Mouse (Mus musculus): ENCODE measurements around the gene Tmem163. TPM values are rescaled to one million over a fixed set of nuclear protein-coding genes. Genes with fewer than 3 reads are reported as not detected.

Gene Tmem163
- total and polyA plus RNA-seq, 3 experiments, result 4.5 to 10.0 (median 8.1) TPM

DNA sequence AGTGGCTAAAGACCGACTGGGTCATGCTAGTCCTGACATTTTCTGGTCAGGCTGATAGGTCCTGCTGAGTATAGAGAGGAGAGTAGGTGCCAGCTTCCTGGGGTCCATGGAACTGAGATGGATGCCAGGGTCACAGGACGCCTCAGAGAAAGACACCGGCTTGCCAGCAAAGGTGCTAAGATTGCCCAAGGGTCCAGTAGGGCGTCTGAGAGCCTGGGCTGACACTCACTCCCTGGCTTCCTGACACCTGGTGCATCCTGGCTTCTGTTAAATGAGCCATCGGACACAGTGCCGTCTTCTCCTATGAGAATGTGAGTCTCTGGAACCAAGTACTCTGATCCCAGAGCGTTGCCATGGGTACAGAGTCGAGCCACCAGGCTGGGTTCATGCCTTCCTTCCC, 170.4 kb downstream of the Tmem163 start:
- Histone ChIP-seq H3K79me2 (replicated peaks; ENCODE audit: control insufficient read depth, extremely low read depth, insufficient read depth, poor library complexity, severe bottlenecking) (no peaks in the 10 kb centered on the region), H3K9me3 (replicated peaks; ENCODE audit: low read length) (no peaks in the 10 kb centered on the region), H3K9ac (ENCODE audit: insufficient read depth, low read depth) (no peak overlapping the region), H3K27me3 (replicated peaks) (no peaks in the 10 kb centered on the region), H3K27ac (ENCODE audit: insufficient read depth, low read depth) (no peak overlapping the region), H3K4me1 (ENCODE audit: control insufficient read depth in 1 of 2, insufficient read depth in 2 of 2) (peaks cover 23 to 56% of the 10 kb centered on the region in 2 experiments), H3K4me3 (replicated peaks in 1 of 3; ENCODE audit: low read depth in 2 of 3, low read length in 2 of 3, poor library complexity in 1 of 3) (no peak overlapping the region), H3K4me2 (ENCODE audit: insufficient read depth, low read depth, poor library complexity, severe bottlenecking) (no peak overlapping the region), H3K36me3 (replicated peaks in 1 of 2; ENCODE audit: control insufficient read depth in 1 of 2, insufficient read depth in 1 of 2, low read length in 1 of 2) (no peaks in the 10 kb centered on the region)
- DNase-seq (ENCODE audit: extremely low read depth), result no peak
- dilution Hi-C loops (cut with MboI; ENCODE audit: extremely low pct_ligation_motif_present, extremely low pct_unique_long_range_greater_than_20kb, low sequenced_read_pairs) (no loop called here), in situ Hi-C loops (cut with MboI; ENCODE audit: low pct_ligation_motif_present, low pct_unique_long_range_greater_than_20kb, low sequenced_read_pairs) (loop anchor here (10.0 kb wide), 1 partner anchor 96 kb away; no protein-coding TSS in a partner anchor)
- TF ChIP-seq CTCF (conservative IDR thresholded peaks at IDR 0.05 in 1 of 2, IDR thresholded peaks at IDR 0.05 in 1 of 2; ENCODE audit: low read depth in 2 of 2, low read length in 2 of 2), result no peak
- no peak for TF ChIP-seq MXI1 (IDR thresholded peaks at IDR 0.05; ENCODE audit: low read depth, low read length)
- no peak for TF ChIP-seq BHLHE40 (IDR thresholded peaks at IDR 0.05; ENCODE audit: low read depth, low read length)
- no peak for TF ChIP-seq UBTF (IDR thresholded peaks at IDR 0.05; ENCODE audit: low read depth, low read length)
- TF ChIP-seq MEF2A (IDR thresholded peaks at IDR 0.05; ENCODE audit: borderline replicate concordance, low read depth, low read length), result no peak
- TF ChIP-seq IRF4 (IDR thresholded peaks at IDR 0.05; ENCODE audit: low read depth, low read length), result no peak

DNA sequence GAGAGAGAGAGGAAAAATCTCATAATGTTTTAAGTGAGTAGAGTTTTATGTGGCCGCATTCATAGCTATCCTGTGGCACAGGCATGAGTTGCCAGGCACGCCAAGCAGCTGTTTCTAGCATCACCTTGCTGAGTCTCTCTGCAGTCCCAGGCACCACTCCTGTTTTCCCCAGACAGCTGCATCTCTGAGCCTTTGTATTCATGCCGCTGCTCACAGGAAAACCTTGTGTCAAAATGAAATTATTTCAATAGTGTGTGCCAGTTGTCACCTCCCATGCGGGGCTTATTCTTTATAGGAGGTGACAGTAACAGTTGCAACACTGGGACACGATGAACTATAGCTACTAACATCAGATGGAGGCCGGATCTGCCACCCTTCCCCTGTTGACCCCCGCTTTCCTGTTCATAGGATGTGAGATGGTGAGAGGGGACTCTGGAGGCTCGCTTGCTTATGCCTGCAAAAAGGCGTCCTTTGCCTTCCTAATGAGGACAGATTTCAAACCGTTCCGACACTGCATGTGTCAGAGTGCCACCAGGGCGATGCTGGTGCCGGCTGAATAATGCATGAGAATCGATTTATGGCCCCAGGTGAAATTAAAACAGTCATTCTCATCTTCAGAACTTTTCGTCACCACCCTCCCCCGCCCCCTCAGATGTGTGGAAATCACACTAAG, 171.1 kb downstream of the Tmem163 start:
- no peaks in the 10 kb centered on the region for H3K79me2 ChIP-seq (replicated peaks; ENCODE audit: control insufficient read depth, extremely low read depth, insufficient read depth, poor library complexity, severe bottlenecking)
- H3K9me3 ChIP-seq (replicated peaks; ENCODE audit: low read length), result no peaks in the 10 kb centered on the region
- DNase-seq (ENCODE audit: extremely low read depth), result no peak
- H3K27ac ChIP-seq (ENCODE audit: insufficient read depth, low read depth), result no peak overlapping the region
- no peak overlapping the region for H3K4me3 ChIP-seq (replicated peaks in 1 of 3; ENCODE audit: low read depth in 2 of 3, low read length in 2 of 3, poor library complexity in 1 of 3)
- H3K4me2 ChIP-seq (ENCODE audit: insufficient read depth, low read depth, poor library complexity, severe bottlenecking), result no peak overlapping the region
- no peak overlapping the region for H3K9ac ChIP-seq (ENCODE audit: insufficient read depth, low read depth)
- no peaks in the 10 kb centered on the region for H3K27me3 ChIP-seq (replicated peaks)
- H3K4me1 ChIP-seq (ENCODE audit: control insufficient read depth in 1 of 2, insufficient read depth in 2 of 2), result peaks cover 18 to 49% of the 10 kb centered on the region in 2 experiments
- dilution Hi-C loops (cut with MboI; ENCODE audit: extremely low pct_ligation_motif_present, extremely low pct_unique_long_range_greater_than_20kb, low sequenced_read_pairs) (no loop called here), in situ Hi-C loops (cut with MboI; ENCODE audit: low pct_ligation_motif_present, low pct_unique_long_range_greater_than_20kb, low sequenced_read_pairs) (loop anchor here (10.0 kb wide), 1 partner anchor 97 kb away; no protein-coding TSS in a partner anchor)
- no peak for TF ChIP-seq MAFK (IDR thresholded peaks at IDR 0.05; ENCODE audit: insufficient replicate concordance, low read length)
- TF ChIP-seq NRF1 (IDR thresholded peaks at IDR 0.05; ENCODE audit: low read depth, low read length), result no peak
- no peak for TF ChIP-seq MXI1 (IDR thresholded peaks at IDR 0.05; ENCODE audit: low read depth, low read length)
- no peak for TF ChIP-seq SIN3A (IDR thresholded peaks at IDR 0.05; ENCODE audit: low read length)
- no peak for TF ChIP-seq TCF12 (IDR thresholded peaks at IDR 0.05; ENCODE audit: low read depth, low read length)
- no peak for TF ChIP-seq RAD21 (IDR thresholded peaks at IDR 0.05; ENCODE audit: low read depth, low read length)
- no peak for TF ChIP-seq EP300 (IDR thresholded peaks at IDR 0.05; ENCODE audit: low read length)
- TF ChIP-seq IRF4 (IDR thresholded peaks at IDR 0.05; ENCODE audit: low read depth, low read length), result no peak
- no peak for TF ChIP-seq TBP (conservative IDR thresholded peaks at IDR 0.05; ENCODE audit: low read depth, low read length)
- TF ChIP-seq BHLHE40 (IDR thresholded peaks at IDR 0.05; ENCODE audit: low read depth, low read length), result no peak
- TF ChIP-seq USF2 (conservative IDR thresholded peaks at IDR 0.05; ENCODE audit: low read depth, low read length), result no peak
- no peak for TF ChIP-seq POLR2A (IDR thresholded peaks at IDR 0.05; ENCODE audit: low read depth, low read length)
- H3K36me3 ChIP-seq (replicated peaks in 1 of 2; ENCODE audit: control insufficient read depth in 1 of 2, insufficient read depth in 1 of 2, low read length in 1 of 2), result peaks cover 0 to 4% of the 10 kb centered on the region in 2 experiments
